ENCODE assay signal across 21 mouse cellular contexts in genomic region chr15:80619786-80620185, GRCm38 (mm10). TPM values are rescaled to one million over a fixed set of nuclear protein-coding genes. Genes with fewer than 3 reads are reported as not detected.
A peak's percentile ranks its signal among the peaks of the same experiment; 100 is the strongest.
DNase-seq lines count a peak whose midpoint lies in the region; ATAC-seq lines count a peak whose summit lies in the region.
"Had no signal": no experiment of that assay in that cellular context is flagged by ENCODE, and none has a peak within 500 bp of the region (broad histone marks: within the 10 kb centered on the region; RNA-seq: fewer than 3 reads in every experiment).

No protein-coding gene starts in this region.

- intact Hi-C loops in left cerebral cortex, postnatal 4 days (cut with DNase I): loop anchor here (5.0 kb wide), 1 partner anchor 332 kb away; the partner anchor contains the start of gene Cacna1i

- no peak overlapping the region for H3K4me2 ChIP-seq in hindbrain, embryonic 14.5 days (replicated peaks)
- H3K4me2 ChIP-seq in forebrain, embryonic 13.5 days: no peak overlapping the region
- H3K4me2 ChIP-seq: forebrain, embryonic 15.5 days; lung, embryonic 15.5 days had no signal

- H3K4me1 ChIP-seq in hindbrain, embryonic 14.5 days (replicated peaks; ENCODE audit: control insufficient read depth, insufficient read depth, low read length): peaks cover 8% of the 10 kb centered on the region
- H3K4me1 ChIP-seq in forebrain, embryonic 13.5 days: peaks cover 21% of the 10 kb centered on the region
- H3K4me1 ChIP-seq: lung, embryonic 15.5 days had no signal

- no peak overlapping the region for H3K4me3 ChIP-seq in hindbrain, embryonic 14.5 days (replicated peaks; ENCODE audit: low read length)
- H3K4me3 ChIP-seq in forebrain, embryonic 13.5 days: no peak overlapping the region
- H3K4me3 ChIP-seq: forebrain, embryonic 15.5 days; gastrocnemius, adult 2 months; lung, embryonic 15.5 days had no signal

- 83% methylated on average over 4 of the region's 4 CpGs for WGBS in hindbrain, embryonic 14.5 days
- WGBS in forebrain, embryonic 13.5 days: 80% methylated on average over 4 of the region's 4 CpGs

- H3K9me3 ChIP-seq in hindbrain, embryonic 14.5 days (ENCODE audit: control insufficient read depth, low read length): no peaks in the 10 kb centered on the region
- H3K9me3 ChIP-seq in forebrain, embryonic 13.5 days (replicated peaks): no peaks in the 10 kb centered on the region
- H3K9me3 ChIP-seq: forebrain, embryonic 15.5 days; lung, embryonic 15.5 days had no signal

- no peak overlapping the region for H3K9ac ChIP-seq in hindbrain, embryonic 14.5 days
- no peak overlapping the region for H3K9ac ChIP-seq in forebrain, embryonic 13.5 days
- H3K9ac ChIP-seq: forebrain, embryonic 15.5 days; lung, embryonic 15.5 days had no signal

- H3K27ac ChIP-seq in hindbrain, embryonic 14.5 days: no peak overlapping the region
- H3K27ac ChIP-seq in forebrain, embryonic 13.5 days: no peak overlapping the region
- H3K27ac ChIP-seq: forebrain, embryonic 15.5 days; gastrocnemius, adult 2 months; lung, embryonic 15.5 days had no signal

- peak; percentile 69 to 75 for DNase-seq in B cell, adult 2 months
- peak; percentile 62 for DNase-seq in naive thymus-derived CD4-positive, alpha-beta T cell, adult 2 months (ENCODE audit: low read depth)
- DNase-seq in hindbrain, embryonic 14.5 days (ENCODE audit: low spot score): no peak
- no peak for DNase-seq in left cerebral cortex, postnatal 4 days
- DNase-seq: gastrocnemius, adult 2 months; heart, postnatal 36 days; kidney, postnatal 25 days; midbrain, embryonic 14.5 days; right cerebral cortex, adult 18-20 months; thymus, adult 18-20 months had no signal

- H3K36me3 ChIP-seq in hindbrain, embryonic 14.5 days (replicated peaks; ENCODE audit: control insufficient read depth, insufficient read depth): no peaks in the 10 kb centered on the region
- H3K36me3 ChIP-seq in forebrain, embryonic 13.5 days (ENCODE audit: poor library complexity, severe bottlenecking): no peaks in the 10 kb centered on the region
- H3K36me3 ChIP-seq: forebrain, embryonic 15.5 days; lung, embryonic 15.5 days had no signal

- H3K27me3 ChIP-seq in hindbrain, embryonic 14.5 days (ENCODE audit: control insufficient read depth, insufficient read depth, low read length): no peaks in the 10 kb centered on the region
- H3K27me3 ChIP-seq in forebrain, embryonic 13.5 days: peaks cover 17% of the 10 kb centered on the region

- ATAC-seq in CD4-positive, CD25-positive, alpha-beta regulatory T cell, adult 4 months: peak; percentile 74
- ATAC-seq in hematopoietic stem cell, adult 5-6 weeks (replicated peaks in 1 of 2; ENCODE audit: insufficient read depth in 1 of 2, low FRiP score in 2 of 2, low TSS enrichment in 1 of 2, low read depth in 1 of 2, poor library complexity in 2 of 2, severe bottlenecking in 2 of 2): peak; percentile 79 to 86; a peak in 3 of 4 replicates
- no peak for ATAC-seq in hindbrain, embryonic 14.5 days (ENCODE audit: low FRiP score)
- ATAC-seq in forebrain, embryonic 13.5 days: no peak
- ATAC-seq: forebrain, embryonic 15.5 days; intestine, embryonic 16.5 days had no signal

RNA-seq across cellular contexts. Expression of gene Grap2, which starts 47.4 kb away (rescaled TPM):
- polyA plus RNA-seq in CD4-positive, CD25-positive, alpha-beta regulatory T cell, adult 4 months (2017; shearing (Covaris generic)): 10 to 100 TPM; 37.7 to 55.0 TPM
- 2.6 and 2.9 TPM in 2 replicates for total RNA-seq in hematopoietic stem cell, adult 5-6 weeks (2017)
- 0.23 and 0.26 TPM in 2 replicates for polyA plus RNA-seq in hindbrain, embryonic 14.5 days (2014; fragmentation: Nextera tagmentation; extraction: Ambion mirVana)
- total RNA-seq in left cerebral cortex, postnatal 4 days (2021): under 1 TPM; 0.32 to 0.34 TPM
- 0.26 and 0.91 TPM in 2 replicates for polyA plus RNA-seq in forebrain, embryonic 13.5 days (2015; fragmentation: Nextera tagmentation; extraction: Ambion mirVana)

RNA-seq across cellular contexts. Expression of gene Fam83f, which starts 51.9 kb away (rescaled TPM):
- under 1 TPM in 1 of 2 experiments, not detected in 1; 0.30 TPM for polyA plus RNA-seq in CD4-positive, CD25-positive, alpha-beta regulatory T cell, adult 4 months (2017; shearing (Covaris generic))
- 0.25 TPM in 1 of 2 replicates, not detected in the other for total RNA-seq in hematopoietic stem cell, adult 5-6 weeks (2017)
- 0.07 and 0.20 TPM in 2 replicates for polyA plus RNA-seq in hindbrain, embryonic 14.5 days (2014; fragmentation: Nextera tagmentation; extraction: Ambion mirVana)
- under 1 TPM; 0.44 to 0.52 TPM for total RNA-seq in left cerebral cortex, postnatal 4 days (2021)
- 0.09 TPM in 1 of 2 replicates, not detected in the other for polyA plus RNA-seq in forebrain, embryonic 13.5 days (2015; fragmentation: Nextera tagmentation; extraction: Ambion mirVana)

RNA-seq across cellular contexts. Expression of gene Enthd1, which starts 54.8 kb away (rescaled TPM):
- under 1 TPM in 1 of 2 experiments, not detected in 1; 0.24 TPM for polyA plus RNA-seq in CD4-positive, CD25-positive, alpha-beta regulatory T cell, adult 4 months (2017; shearing (Covaris generic))
- not detected in 2 replicates for total RNA-seq in hematopoietic stem cell, adult 5-6 weeks (2017)
- not detected in 2 replicates for polyA plus RNA-seq in hindbrain, embryonic 14.5 days (2014; fragmentation: Nextera tagmentation; extraction: Ambion mirVana)
- total RNA-seq in left cerebral cortex, postnatal 4 days (2021): under 1 TPM; 0.16 to 0.18 TPM
- not detected in 2 replicates for polyA plus RNA-seq in forebrain, embryonic 13.5 days (2015; fragmentation: Nextera tagmentation; extraction: Ambion mirVana)
- total RNA-seq: gastrocnemius, adult 2 months; heart, postnatal 36 days; layer of hippocampus, postnatal 14 days had no signal
- polyA plus RNA-seq: brain, embryonic 14.5 days; cerebellum, adult 2 months; forebrain, embryonic 15.5 days; intestine, embryonic 16.5 days; limb, embryonic 11.5 days; lung, embryonic 15.5 days; midbrain, embryonic 14.5 days; neural tube, embryonic 14.5 days had no signal

Comparison
In these comparisons a context has a peak if more than half of its experiments do, and no peak if none do; other contexts are left out.
1. DNase-seq: peak in B cell, adult 2 months (2 of 2) and naive thymus-derived CD4-positive, alpha-beta T cell, adult 2 months (single experiment); none in hindbrain, embryonic 14.5 days (single experiment) and left cerebral cortex, postnatal 4 days (single experiment).
2. ATAC-seq: peak in CD4-positive, CD25-positive, alpha-beta regulatory T cell, adult 4 months (single experiment) and hematopoietic stem cell, adult 5-6 weeks (2 of 2); none in hindbrain, embryonic 14.5 days (single experiment) and forebrain, embryonic 13.5 days (single experiment).
3. RNA of gene Grap2, which starts 47.4 kb away (polyA plus RNA-seq): 37.7 to 55.0 TPM in CD4-positive, CD25-positive, alpha-beta regulatory T cell, adult 4 months; 0.26 to 0.91 TPM in forebrain, embryonic 13.5 days and 0.23 to 0.26 TPM in hindbrain, embryonic 14.5 days; every median in the first group is over 10 times any median in the second.